Mouse (Mus musculus) layer of hippocampus, adult 18-20 months (tissue): ENCODE data around the gene A4gnt. TPM values are rescaled to one million over a fixed set of nuclear protein-coding genes. Genes with fewer than 3 reads are reported as not detected.
"Not testable (repeated sequence)": the region's sequence is repeated elsewhere in the genome, so short reads cannot be mapped to it uniquely, and the experiment has no call there.

Experiments
- DNase-seq, 2 experiments: peaks; one replicate each; pipeline ENCODE4 v3.0.0; 2022; ENCODE audit warnings: low spot score in 2 of 2
- long read RNA-seq: library from polyadenylated mRNA; stranded (forward); transcript quantifications from one replicate; pipeline ENCODE4 v2.0.0, GENCODE M21; 2021
- total RNA-seq, 2 experiments: library from RNA; stranded (reverse); gene quantifications; 2 replicates each; pipeline ENCODE4 v1.2.3; 2021

The A4gnt gene
- not detected for total RNA-seq
- long read RNA-seq: 0 reads

DNA sequence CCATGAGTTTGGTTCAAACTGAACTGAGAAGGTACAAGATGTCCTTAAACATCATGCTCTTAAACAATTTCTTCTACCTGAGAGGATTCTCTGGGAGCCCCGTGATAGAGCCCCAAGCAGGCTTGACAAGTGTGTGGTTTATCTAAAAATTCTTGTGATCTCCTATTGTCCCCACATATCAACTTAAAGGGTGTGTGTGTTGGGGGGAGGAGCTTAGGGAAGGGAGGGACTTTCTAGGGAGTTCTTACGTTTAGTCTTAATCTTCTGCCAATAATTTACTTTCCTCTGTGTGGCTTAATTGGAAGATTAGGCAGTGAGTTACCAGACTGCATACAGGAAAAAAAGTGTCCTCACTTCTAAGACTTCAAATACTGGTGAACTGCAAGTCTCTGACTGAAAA lies at the start of gene A4gnt:
A4gnt (plus strand) TSS at position 301 of the 400 bp plus-strand sequence.
- no peak for DNase-seq

DNA sequence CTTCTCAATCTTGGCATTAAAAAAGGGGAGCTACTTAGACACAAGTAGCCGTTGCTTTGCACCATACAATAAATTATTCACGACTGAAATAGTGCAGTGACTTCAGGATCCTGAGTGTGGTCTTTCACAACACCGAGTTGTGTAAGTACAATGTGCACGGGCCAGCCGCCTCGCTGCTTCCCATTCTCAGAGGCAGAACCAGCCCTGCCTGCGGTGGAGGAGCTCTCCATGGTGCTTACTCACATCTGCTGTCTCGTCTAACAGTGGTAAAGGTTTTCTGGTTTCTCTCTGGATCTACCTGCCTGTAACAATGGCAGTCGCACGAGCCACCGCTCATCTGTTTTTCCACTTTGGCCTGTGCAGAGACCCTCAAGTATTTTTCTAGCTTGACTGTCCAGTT lies 48.6 kb upstream of the A4gnt start:
- DNase-seq: peak in 1 of 2 experiments; percentile 22

DNA sequence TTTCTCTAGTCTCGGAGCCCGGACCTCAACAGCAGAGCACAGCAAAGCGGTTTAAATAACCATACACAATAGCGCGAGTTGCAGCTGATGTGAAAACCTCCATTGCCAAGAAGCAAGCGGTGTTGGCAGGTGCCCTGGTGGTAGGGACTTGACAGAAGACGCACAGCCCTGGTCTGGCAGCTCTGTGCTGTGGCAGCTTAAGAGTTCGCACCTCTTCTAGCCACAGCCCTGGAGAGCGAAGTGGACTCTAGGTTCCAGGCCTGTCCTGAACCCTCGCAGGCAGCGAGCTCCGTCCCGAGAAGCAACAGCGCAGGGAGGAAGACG lies 44.3 kb upstream of the A4gnt start:
- no peak for DNase-seq

DNA sequence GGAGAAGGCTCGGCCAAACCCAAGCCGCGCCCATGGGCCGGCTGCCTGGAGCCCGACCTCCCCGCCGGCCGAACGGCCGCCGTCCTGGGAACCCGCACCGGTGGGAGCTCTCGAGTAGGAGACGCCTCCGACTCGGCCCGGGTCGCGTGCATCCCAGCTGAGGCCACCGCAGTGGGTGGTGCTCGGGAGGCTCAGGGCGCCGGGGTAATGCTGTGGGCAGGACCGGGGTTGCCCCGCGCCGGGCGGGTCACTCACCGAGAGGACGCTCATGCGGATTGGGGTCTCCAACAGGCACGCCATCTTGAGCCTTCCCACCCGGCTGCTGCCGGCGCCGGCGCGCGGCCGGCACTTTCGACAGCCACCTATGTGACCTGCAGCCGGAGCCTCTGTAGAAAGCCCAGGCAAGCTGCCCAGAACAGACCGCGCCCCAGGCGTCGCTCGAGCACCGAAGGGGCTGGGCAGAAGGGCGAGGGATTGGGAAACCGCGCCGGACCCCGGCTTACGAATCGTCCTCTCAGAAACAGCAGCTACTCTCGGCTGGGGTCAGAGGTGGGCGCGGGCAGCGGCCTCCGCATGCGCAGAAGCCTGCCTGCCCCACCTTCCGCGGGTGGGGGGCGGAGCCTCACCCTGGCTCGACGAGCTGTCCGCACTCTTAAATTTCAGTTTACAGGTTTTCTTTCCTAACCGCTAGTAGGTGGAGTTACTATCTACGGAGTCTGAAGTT lies 43.8 kb upstream of the A4gnt start, which contains the start of gene Armc8:
Armc8 (minus strand) TSS at position 553 of the 724 bp plus-strand sequence.
- peak; percentile 88 to 92 for DNase-seq

GRCm38 (mm10) chr9:99569071-99569397 lies 43.3 kb upstream of the A4gnt start:
- no peak for DNase-seq

- DNase-seq: peak; percentile 89 to 94
Measured at GRCm38 (mm10) chr9:99575677-99576480, 36.4 kb upstream of the A4gnt start, which contains the start of gene Dbr1. Gene Dbr1 (plus strand): TSS chr9:99575799.

- peak in 1 of 2 experiments; percentile 52 for DNase-seq
Measured at GRCm38 (mm10) chr9:99580655-99581054, 31.6 kb upstream of the A4gnt start.

GRCm38 (mm10) chr9:99587505-99588202 lies 24.6 kb upstream of the A4gnt start:
- DNase-seq: peak in 1 of 2 experiments; percentile 55

DNA sequence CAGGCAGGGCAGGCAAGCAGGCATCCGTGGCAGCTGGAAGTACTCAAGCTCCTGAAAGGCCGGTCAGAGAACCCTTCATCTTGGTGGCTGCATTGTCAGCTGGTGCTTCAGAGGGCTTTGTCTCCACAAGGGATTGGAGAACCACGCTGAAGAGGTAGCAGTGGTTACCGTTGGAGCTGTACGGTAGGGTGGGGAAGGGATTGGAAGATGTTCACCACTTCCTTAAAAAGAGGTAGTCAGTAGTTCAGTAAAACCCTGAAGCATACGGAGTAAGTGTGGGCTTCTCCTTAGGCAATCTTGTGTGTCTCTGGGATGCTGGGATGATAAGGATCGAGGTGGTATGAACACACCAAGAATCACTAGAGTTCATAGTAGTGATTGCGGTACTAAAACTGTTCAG lies 21.2 kb upstream of the A4gnt start:
- no peak for DNase-seq

- not testable (repeated sequence) for DNase-seq
Measured at GRCm38 (mm10) chr9:99599127-99599526, 13.2 kb upstream of the A4gnt start.

DNA sequence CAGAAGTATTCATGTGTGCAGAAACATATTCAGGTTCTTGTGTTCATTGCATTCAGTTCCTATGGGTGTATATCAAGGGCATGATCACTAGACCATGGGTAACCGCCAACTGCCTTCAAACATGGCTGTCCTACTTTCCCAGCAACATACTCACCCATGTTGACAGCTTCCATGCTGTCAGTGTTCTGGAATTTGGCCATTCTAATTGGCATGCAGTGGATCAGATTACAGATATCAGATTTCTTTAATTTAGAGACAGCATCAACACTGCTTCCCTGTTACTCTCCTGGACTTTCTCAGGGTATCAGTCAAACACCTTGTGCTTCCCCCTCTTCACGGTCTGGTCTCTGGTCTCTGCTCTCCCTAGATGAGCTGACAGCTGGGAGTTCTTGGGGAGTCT lies 8.7 kb upstream of the A4gnt start:
- DNase-seq: no peak

DNA sequence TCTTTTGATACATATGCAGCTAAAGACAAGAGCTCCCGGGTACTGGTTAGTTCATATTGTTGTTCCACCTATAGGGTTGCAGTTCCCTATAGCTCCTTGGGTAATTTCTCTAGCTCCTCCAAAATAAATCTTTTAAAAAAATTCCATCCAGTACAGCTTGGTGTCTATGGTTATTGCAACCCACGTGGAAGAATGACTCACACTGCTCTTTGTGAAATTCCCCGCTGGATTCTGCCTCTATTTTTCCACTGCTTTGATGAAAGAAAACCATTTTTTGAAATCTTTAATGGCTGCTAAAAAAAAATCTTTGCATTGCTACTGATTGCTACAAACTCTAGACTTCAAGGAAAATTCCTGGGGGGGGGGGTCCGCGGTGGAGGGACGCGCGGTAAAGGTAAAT lies 7.4 kb downstream of the A4gnt start:
- DNase-seq: peak in 1 of 2 experiments; percentile 29

DNA sequence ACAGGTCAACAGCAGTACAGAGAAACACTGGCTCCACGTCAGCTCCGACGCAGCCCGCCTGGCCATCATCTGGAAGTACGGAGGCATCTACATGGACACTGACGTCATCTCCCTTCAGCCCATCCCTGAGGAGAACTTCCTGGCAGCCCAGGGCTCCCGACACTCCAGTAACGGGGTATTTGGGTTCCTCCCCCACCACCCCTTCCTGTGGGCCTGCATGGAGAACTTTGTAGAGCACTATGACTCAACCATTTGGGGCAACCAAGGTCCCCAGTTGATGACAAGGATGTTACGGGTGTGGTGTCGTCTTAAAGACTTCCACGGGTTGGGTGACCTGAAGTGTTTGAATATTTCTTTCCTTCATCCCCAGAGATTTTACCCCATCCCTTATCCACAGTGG lies 7.9 kb downstream of the A4gnt start:
- DNase-seq: no peak

- no peak for DNase-seq
Measured at GRCm38 (mm10) chr9:99622034-99622433, 9.7 kb downstream of the A4gnt start.

DNA sequence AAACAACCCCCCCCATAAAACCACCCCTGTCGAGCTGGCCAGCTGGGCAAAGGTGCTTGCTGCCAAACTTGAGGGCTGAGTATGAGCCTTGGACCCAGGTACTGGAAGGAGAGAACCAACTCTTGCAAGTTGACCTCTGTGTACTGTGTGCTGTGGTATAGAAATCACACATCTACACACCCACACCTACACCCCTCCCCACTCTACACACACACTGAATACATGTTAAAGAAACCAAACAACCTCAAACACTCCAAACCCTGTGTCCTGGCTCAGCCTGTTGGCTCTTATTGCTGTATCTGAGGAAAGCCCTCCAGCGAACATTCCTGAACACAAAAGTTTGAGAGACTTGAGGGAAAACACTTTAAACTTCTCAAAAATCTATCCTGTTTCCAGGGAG lies 10.7 kb downstream of the A4gnt start:
- no peak for DNase-seq

- no peak for DNase-seq
Measured at GRCm38 (mm10) chr9:99624117-99624516, 11.8 kb downstream of the A4gnt start.

- DNase-seq: no peak
Measured at GRCm38 (mm10) chr9:99628581-99628980, 16.3 kb downstream of the A4gnt start.

DNA sequence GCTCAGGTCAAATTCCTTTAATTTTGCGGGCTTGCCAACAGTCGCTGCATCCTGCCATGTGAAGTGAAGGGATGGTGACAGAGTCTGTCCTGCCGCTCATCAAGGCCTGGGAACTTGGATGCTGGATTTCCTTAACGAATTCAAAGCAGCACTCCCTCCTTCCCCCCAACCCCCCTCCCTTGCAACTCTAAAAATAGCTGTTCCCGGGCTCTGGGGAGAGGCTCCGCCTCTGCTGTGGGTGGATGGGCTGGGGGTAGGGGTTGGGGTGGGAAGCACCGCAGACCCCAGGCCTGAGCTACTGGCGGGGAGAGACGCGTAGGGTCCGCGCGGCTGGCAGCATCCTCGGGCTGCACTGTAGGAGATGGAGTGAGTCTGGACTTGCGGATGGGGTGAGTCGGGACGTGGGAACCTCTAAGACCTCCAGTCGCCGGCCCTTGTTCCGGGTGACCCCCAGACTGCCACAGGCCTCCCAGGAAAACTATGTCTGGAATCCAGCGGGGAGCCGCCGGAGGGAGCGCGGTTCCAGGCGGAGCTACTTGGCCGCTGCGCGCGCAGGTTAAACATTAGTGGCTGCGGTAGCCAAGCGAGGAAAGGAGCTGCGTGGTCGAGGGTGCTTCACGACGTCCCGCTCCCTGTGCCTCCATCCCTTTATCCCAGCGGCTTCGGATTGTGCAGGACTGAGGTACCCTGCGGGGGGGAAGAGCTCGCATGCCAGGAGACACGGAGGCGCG lies 17.1 kb downstream of the A4gnt start, which contains the start of gene Dzip1l:
Dzip1l (plus strand) TSS at position 216 of the 731 bp plus-strand sequence.
- DNase-seq: peak; percentile 64 to 73

- peak in 1 of 2 experiments; percentile 32 for DNase-seq
Measured at GRCm38 (mm10) chr9:99630071-99630470, 17.8 kb downstream of the A4gnt start.

GRCm38 (mm10) chr9:99630528-99631125 lies 18.3 kb downstream of the A4gnt start:
- peak in 1 of 2 experiments; percentile 40 for DNase-seq

DNA sequence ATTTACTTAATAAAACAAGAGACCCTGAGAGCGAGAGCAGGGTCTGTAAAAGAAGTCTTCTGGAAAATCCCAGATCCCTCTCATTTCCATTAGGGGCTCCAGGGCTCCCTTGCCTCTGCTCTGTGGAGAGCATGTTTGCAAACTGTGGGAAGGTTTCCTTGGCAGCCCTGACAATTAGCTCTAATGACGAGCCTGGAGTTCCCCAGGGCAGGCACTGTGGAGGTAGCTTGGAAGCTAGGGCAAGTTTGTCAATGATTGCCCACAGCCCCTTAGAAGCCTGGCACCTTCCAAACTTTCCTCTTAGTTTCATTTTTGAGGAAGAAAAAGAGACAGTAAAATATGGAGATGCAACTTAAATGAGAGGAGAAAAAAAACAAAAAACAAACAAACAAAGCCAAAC lies 19.5 kb downstream of the A4gnt start:
- peak in 1 of 2 experiments; percentile 43 for DNase-seq
